Mouse (Mus musculus) adrenal gland, postnatal 10 days (tissue): ENCODE measurements at regions not wholly inside any gene's neighbourhood (a gene's known extent, or its start where the extent isn't known, plus 50 kb on each side); places are given as distances from the start of the nearest gene placed in this dataset.

Experiments used
- DNase-seq: peaks from one replicate; pipeline ENCODE4 v3.0.0; 2021; ENCODE audit warnings: mixed read lengths

DNA sequence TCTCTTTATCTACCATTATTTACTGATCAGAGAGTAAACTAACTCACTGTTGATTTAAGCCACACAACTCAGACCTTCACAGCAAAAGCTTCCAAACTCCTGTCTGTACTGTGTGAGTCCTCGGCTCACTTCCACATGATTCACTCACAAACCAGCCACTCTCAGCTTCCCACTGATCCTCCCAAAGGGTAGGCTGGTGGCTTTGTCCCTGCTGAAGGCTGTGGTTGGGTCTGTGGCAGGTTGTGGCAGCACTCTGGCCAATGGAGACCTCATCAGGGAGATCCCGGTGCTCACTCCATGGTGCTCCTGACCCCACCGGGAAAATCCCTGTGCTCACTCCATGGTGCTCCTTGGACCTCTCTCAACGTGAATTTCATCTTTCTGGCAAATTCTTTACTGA is 170.1 kb downstream of the Gas1 start:
- no peak for DNase-seq

DNA sequence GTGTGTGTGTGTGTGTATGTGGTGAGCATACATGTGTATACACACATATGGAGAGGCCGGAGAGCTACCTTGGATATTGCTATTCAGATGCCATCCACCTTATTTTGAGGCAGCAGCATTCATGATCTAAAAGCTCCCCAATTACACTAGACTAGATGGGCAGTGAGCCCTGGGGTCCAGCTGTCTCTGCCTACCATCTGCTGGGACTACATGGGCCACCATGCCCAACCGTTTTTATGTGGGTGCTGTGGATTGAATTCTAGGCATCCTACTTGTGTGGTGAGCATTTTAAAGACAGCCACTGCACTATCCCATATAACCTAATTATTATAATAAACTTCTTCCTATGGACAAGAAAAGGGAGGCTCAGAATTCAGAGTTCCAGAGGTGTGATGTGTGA is 172.6 kb downstream of the Gas1 start:
- no peak for DNase-seq

- no peak for DNase-seq
These were observed 175.1 kb downstream of the Gas1 start for GRCm38 (mm10) chr13:60002098-60002497.

DNA sequence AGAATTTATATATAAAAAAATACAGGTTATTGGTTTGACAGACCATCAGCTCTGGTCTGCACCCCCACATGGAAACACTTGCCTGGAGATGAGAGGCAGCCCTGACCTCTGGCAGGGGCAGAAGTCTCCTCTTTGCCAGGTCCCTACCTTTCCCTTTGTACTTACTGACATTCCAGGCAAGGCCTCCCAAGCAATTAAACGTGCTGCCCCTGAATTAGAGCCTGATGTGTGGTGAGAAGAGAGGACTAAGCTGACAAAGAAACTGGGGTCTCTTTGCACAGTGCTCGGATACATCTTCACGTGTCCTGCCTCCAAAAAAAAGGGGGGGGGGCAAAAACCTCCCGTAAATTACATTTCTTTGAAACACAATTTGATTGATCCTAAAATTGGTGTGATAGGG is 175.5 kb downstream of the Gas1 start:
- no peak for DNase-seq

DNA sequence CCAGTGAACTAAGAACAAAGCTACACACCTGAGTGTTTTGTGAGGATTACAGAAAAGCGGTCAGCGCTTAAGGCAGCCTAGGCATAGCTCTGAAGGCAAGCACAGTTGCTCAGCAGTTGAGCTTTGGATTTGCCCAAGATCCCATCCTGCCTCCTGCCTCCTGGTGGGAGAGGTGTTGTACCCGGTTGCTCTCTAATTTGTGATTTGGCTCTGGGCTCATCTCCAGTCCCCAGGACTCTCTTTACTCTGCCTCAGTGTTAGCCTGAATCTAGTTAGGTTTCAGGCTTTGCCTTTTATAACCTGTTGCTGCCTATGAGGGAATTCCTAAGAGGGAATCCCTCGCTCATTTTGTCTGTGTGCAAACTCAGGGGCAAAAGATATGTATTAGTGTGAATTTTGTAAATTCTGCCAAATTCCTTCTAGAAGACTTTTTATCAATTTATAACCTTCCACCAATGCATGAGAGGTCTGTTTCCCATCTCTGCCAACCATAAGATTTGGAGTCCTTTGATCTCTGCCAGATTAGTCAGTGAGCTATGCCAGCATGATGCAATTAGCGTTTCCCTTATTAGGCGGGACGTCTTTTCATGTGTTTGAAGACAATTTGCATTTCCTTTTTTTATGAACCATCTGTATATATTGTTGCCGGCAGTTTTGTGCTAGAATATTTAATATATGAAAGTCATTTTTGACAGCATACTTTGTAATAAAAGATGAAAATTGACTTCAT is 176.4 kb downstream of the Gas1 start:
- no peak for DNase-seq

GRCm38 (mm10) chr13:59997431-59997830 is 174.5 kb upstream of the Tut7 start:
- no peak for DNase-seq

DNA sequence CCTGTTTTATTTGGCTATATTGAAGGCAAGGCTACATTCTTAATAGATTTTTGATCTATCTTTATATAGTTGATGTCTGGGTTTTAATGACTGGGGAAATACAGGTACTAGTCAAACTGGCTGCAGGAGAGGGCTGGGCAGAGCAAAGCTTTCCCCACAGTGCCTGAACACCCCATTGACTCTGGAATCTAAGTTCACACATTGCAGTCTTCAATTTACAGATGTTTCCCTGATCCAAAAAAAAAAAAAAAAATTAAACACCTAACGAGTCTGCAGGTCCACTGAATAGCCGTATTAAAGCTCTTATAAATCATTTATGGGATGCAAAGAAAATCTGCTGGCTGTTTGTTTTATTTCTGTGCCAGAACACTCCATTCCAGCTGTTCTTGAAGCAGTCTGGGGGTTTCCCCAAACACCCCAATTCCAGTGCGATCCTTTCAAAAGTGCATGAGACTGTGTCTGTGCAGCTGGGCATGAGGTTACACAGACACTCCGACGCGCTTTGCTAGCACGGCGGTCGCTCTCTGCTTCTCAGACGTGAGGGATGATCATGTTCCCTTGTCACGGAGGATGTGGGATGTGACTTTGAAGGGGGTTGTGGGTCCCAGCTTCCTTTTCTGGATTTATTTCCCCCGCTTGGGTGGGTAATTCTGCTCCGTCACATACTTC is 173.3 kb upstream of the Tut7 start:
- no peak for DNase-seq

DNA sequence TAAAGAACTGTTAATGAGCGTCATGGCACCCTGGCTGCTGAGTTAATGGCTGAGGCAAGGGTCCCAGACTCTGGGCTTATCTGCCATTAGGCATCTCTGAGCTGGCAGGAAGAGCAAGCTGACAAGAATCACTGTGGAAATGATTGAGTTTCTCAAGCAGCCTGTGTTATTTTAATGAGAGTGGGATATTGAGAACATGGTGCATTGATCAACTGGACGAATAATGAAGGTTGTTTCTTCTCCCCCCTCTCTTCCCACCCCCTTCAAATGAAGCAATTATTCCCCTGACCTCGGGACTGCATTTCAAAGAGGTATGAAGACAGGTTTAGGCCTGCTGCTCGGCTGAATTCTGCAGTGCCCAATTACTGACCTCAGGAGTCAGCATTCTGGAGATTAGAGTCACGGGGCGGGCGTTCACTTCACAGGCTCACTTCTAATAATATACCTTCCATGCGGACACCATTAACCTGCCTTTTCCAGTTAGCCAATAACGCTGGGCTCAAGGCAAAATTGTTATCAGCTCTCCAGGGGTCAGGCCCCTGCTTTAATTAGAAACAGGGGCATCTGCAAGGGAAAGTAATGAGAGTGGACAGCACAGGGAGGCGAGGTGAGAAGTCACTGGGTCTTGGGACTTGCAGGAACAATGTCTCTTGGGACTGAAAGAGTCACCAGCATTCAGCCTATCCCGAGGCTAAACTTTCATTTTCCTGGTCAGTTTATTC is 170.0 kb upstream of the Tut7 start:
- no peak for DNase-seq

- DNase-seq = no peak
These were observed 169.4 kb upstream of the Tut7 start for GRCm38 (mm10) chr13:59992346-59992745.

GRCm38 (mm10) chr13:59990402-59991280 is 167.7 kb upstream of the Tut7 start:
- no peak for DNase-seq

DNA sequence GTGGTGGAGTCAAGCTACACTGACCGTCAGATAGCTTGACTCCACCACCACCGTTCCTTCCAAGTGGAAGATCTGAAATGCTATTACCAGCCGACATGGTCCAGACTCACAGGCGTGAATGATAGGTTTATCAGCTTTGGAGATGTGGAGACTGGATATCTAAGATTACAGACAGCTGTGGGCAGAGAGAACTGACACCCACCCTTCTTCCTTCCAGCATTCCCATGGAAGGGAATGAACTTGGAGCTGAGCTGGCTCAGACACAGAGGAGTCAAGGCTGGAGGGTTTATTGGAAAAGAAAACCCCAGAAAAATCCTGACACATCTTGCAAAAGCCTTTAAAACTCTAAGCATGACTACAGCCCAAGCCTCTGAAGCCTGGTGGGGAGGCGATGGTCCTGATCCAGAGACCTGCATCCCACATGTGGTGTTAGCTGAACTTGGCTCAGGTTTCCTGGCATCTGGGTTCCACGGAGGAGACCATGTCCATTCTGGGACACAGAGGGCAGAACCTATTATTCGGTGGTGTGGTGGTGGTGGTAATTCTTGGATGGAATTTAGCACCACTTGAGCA is 165.5 kb upstream of the Tut7 start:
- DNase-seq = no peak

GRCm38 (mm10) chr13:59976425-59976824 is 153.5 kb upstream of the Tut7 start:
- DNase-seq = no peak

GRCm38 (mm10) chr13:59972093-59972427 is 149.1 kb upstream of the Tut7 start:
- no peak for DNase-seq

DNA sequence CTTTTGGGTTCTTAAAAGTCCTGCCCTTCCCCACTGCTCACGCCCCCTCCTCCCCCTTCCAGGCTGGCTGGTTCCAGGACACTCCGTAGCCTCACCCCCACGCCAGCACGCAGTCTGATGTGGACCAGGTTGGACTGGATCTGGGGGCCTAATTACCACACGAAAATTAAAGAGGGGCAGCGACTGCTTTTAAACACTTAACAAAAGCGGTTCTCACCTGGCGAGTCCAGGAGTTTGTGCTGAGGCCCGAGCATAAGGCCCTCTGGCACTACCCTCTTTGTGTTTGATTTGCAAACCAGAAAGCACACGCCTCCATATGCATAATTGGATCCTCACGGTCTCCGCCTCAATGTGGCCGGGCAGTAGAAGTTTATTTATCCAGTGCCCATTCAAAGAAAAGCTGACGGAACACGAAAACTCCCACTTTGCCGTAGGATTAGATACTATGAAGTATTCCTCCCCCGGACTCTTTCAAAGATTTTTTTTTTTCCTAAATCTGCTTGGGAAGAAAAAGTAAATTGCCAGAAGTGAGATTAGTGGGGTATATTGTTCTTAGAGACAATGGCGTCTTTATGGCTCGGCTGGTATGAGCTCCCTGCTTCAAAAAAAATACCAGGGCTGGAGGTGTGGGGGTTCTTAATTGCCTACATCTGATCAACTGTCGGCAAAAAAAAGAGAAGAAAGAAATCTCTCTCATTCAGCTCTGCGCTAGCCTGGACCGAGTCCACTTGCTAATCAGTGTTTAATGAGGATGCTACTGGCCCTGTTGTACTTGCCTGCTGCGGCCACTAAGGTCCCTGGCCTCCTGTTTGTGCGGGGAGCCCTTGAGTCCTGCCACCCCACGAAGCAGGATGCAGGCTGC is 148.5 kb upstream of the Tut7 start:
- DNase-seq = peak; percentile 28

DNA sequence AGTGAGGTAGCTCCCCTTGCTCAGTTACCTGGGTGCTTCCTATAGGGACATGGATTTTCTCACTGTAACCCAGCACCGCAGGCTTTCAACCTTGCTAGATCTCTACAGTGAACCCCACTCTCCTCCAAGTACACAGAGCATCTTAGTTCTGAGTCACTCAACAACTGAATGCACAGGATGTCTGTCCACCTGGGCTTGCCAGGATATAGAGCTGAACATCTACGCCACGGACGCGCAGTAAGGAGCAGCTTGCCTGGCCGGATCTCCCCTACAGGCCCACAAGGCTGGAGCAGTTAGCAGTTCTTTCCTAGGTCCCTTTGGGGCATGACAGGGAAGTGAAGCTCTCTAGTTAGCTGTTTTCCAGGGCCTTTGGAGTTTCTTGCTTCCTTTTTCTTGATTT is 147.5 kb upstream of the Tut7 start:
- DNase-seq = no peak

- no peak for DNase-seq
These were observed 146.5 kb upstream of the Tut7 start for GRCm38 (mm10) chr13:59969484-59969883.

GRCm38 (mm10) chr13:59968584-59969240 is 145.8 kb upstream of the Tut7 start:
- DNase-seq = no peak

- DNase-seq = no peak
These were observed 143.7 kb upstream of the Tut7 start for GRCm38 (mm10) chr13:59966535-59967255.

- DNase-seq = no peak
These were observed 142.0 kb upstream of the Tut7 start for GRCm38 (mm10) chr13:59964981-59965380.
